Mouse (Mus musculus) testis, adult 2 months (tissue): ENCODE results near the gene E2f4.

Source experiments
- CTCF ChIP-seq: fragments of 200-500 bp; IDR thresholded peaks from 2 replicates; pipeline ENCODE4 v1.5.1; 2012; ENCODE audit warnings: low read depth, mild to moderate bottlenecking, inconsistent platforms, low read length, moderate library complexity; ENCODE audit not compliant: control insufficient read depth, insufficient read depth, insufficient replicate concordance
- POLR2A ChIP-seq: fragments of 200-500 bp; IDR thresholded peaks from 2 replicates; pipeline ENCODE4 v1.6.1; 2012; ENCODE audit warnings: low read depth, mild to moderate bottlenecking, inconsistent platforms, low read length, moderate library complexity; ENCODE audit not compliant: control insufficient read depth

DNA sequence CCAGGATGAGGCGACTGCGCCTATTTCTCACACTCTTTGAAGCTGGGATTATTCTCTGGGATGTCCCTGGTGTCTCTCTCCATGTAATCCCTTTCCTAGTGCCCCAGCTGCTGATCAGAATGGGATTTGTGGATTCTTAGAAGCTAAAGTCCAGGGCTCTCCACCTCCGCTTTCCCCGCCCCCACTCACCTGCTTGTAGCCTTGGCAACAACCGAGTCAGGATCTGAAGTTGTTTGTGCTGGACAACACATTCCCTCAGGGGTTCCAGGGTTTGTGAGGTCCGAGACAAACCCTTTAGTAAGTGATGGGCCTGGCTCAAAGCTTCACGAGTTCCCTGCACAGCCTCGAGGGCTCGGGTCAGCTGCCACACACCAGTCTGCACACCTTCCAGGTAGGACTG lies 2.7 kb upstream of the E2f4 start:
- no peak for TF ChIP-seq CTCF
- TF ChIP-seq POLR2A, result no peak
